Mouse (Mus musculus) heart, adult 2 months (tissue): ENCODE data around the gene Lypd4.
"Not testable (repeated sequence)": the region's sequence is repeated elsewhere in the genome, so short reads cannot be mapped to it uniquely, and the experiment has no call there.

Experiments used
- CTCF ChIP-seq: fragments of 200-600 bp; IDR thresholded peaks from 2 replicates; pipeline ENCODE4 v1.8.1; 2022; ENCODE audit warnings: antibody characterized with exemption, mild to moderate bottlenecking, moderate library complexity
- POLR2A ChIP-seq: fragments of 200-500 bp; IDR thresholded peaks from 2 replicates; pipeline ENCODE4 v1.6.1; 2011; ENCODE audit warnings: mild to moderate bottlenecking, low read depth, low read length, control low read depth; ENCODE audit not compliant: insufficient read depth

GRCm38 (mm10) chr7:24895749-24896148, 26.0 kb upstream of the Lypd4 start:
- not testable (repeated sequence) for TF ChIP-seq POLR2A, CTCF
